Mouse (Mus musculus) right cerebral cortex, postnatal 14 days (tissue): Measurements from ENCODE around the gene 1700001C19Rik.

Source experiments
- DNase-seq: peaks from one replicate; pipeline ENCODE4 v3.0.0; 2022

The 1700001C19Rik gene

GRCm38 (mm10) chr17:47436907-47437547, at the start of gene 1700001C19Rik:
Gene 1700001C19Rik, minus strand, starts transcription at chr17:47437376.
- DNase-seq, result no peak

- DNase-seq, result no peak
These were observed 48.6 kb upstream of the 1700001C19Rik start for GRCm38 (mm10) chr17:47485791-47486190.

GRCm38 (mm10) chr17:47484993-47485392, 47.8 kb upstream of the 1700001C19Rik start:
- DNase-seq, result no peak

- DNase-seq, result no peak
These were observed 47.2 kb upstream of the 1700001C19Rik start for GRCm38 (mm10) chr17:47484241-47484921.

- peak; percentile 73 for DNase-seq
These were observed 45.2 kb upstream of the 1700001C19Rik start for GRCm38 (mm10) chr17:47482401-47482800.

GRCm38 (mm10) chr17:47479887-47480286, 42.7 kb upstream of the 1700001C19Rik start:
- DNase-seq, result no peak

- no peak for DNase-seq
These were observed 38.5 kb upstream of the 1700001C19Rik start for GRCm38 (mm10) chr17:47475714-47476113.

- no peak for DNase-seq
These were observed 38.0 kb upstream of the 1700001C19Rik start for GRCm38 (mm10) chr17:47475181-47475580.

- DNase-seq, result no peak
These were observed 37.1 kb upstream of the 1700001C19Rik start for GRCm38 (mm10) chr17:47474250-47474649.

GRCm38 (mm10) chr17:47473434-47473974, 36.3 kb upstream of the 1700001C19Rik start:
- DNase-seq, result peak; percentile 46

- DNase-seq, result no peak
These were observed 35.5 kb upstream of the 1700001C19Rik start for GRCm38 (mm10) chr17:47472435-47473350.

GRCm38 (mm10) chr17:47470686-47471085, 33.5 kb upstream of the 1700001C19Rik start:
- no peak for DNase-seq

- no peak for DNase-seq
These were observed 32.9 kb upstream of the 1700001C19Rik start for GRCm38 (mm10) chr17:47470121-47470520.

- no peak for DNase-seq
These were observed 32.5 kb upstream of the 1700001C19Rik start for GRCm38 (mm10) chr17:47469642-47470041.

- no peak for DNase-seq
These were observed 31.3 kb upstream of the 1700001C19Rik start for GRCm38 (mm10) chr17:47468466-47468865.

- DNase-seq, result no peak
These were observed 30.9 kb upstream of the 1700001C19Rik start for GRCm38 (mm10) chr17:47468063-47468462.

GRCm38 (mm10) chr17:47467659-47468058, 30.5 kb upstream of the 1700001C19Rik start:
- DNase-seq, result no peak

GRCm38 (mm10) chr17:47466284-47466683, 29.1 kb upstream of the 1700001C19Rik start:
- DNase-seq, result no peak

GRCm38 (mm10) chr17:47465016-47465415, 27.8 kb upstream of the 1700001C19Rik start:
- no peak for DNase-seq

- no peak for DNase-seq
These were observed 27.2 kb upstream of the 1700001C19Rik start for GRCm38 (mm10) chr17:47464248-47464965.

- DNase-seq, result no peak
These were observed 25.7 kb upstream of the 1700001C19Rik start for GRCm38 (mm10) chr17:47462728-47463388.

- DNase-seq, result no peak
These were observed 25.0 kb upstream of the 1700001C19Rik start for GRCm38 (mm10) chr17:47462209-47462608.
